Mouse (Mus musculus): ENCODE measurements around the gene Gm13083. TPM values are rescaled to one million over a fixed set of nuclear protein-coding genes. Genes with fewer than 3 reads are reported as not detected.
"Not testable (repeated sequence)": the region's sequence is repeated elsewhere in the genome, so short reads cannot be mapped to it uniquely, and the experiment has no call there.

The Gm13083 gene
- polyA plus RNA-seq (2012; rRNA removed), result not detected in 2 replicates

DNA sequence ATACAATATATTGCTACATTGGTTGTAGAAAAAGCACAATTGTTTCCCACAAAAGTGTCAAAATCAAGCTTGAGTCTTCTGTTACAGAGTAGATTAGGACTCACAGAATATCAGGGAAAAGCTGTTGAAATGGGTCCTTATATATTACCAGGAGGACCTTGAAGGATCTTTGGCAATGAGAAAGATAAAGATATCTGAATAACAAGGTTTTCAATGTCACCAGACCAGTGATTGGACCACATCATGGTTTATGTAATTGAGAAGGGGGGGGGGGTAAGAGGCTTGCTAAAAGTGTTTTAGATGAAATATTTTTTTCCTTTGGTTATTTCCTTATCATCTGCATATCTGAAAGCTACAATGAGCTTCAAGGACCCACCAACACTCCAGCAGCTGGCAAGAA is at the start of gene Gm13083:
Gm13083 (plus strand) TSS at position 301 of the 400 bp plus-strand sequence.
- not testable (repeated sequence) for DNase-seq (ENCODE audit: low spot score)

DNA sequence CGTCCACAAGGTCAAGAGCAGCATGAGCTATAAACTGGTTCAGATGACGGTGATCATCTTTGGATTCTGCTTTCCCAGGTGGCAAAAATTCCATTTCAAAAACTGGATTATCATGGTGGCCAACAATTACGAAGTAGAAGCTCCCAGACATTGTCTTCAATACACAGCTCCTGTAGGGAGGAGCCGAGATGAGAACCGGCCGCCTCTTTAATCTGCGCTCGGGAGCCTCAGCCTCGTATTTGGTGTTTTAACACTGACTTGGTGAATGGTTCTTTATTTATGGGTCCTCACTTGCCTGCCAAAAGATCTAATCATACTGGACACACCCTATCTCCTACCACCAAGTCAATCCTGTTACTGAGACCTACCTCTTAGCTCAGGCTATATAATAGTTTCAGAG is 2.9 kb upstream of the Gm13083 start:
- not testable (repeated sequence) for DNase-seq (ENCODE audit: low spot score)

DNA sequence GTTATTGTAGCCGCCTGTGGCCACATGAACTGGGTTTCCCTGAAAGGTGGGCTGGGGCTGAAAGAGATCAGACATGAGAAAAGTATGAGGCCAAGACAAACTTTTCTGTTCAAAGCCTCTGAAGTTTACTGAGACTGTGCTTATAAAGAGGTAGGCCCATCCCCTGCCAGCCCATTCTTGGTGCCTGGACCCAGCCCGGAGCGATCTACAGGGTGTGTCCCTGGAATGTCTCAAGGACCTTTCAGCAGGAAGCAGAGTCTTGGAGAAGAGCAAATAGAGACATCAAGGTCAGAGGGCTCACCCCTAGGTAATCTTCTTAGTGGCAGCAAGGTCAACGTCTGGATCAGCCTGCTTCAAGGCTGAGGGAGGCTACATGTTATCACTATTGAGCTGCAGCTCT is 3.3 kb downstream of the Gm13083 start:
- not testable (repeated sequence) for DNase-seq (ENCODE audit: low spot score)

DNA sequence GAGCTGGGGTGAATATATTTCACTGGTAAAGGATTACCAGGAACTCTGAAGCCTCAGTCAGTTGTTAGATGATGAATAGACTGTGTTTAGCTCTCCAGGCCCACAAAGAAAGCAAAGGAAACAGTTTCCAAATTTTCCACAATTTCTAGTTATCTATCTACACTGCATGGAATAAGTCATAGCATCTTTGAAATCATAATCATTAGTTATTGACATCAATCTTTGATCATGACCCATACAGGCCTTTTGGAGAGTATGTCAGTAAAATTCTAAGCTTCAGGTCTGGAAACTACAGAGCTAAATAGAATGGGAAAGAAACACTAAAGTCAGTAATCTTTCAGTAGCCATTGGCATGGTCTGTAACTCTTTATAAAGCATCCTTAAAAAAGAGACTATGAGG is 42.3 kb downstream of the Gm13083 start, which contains the start of gene Gm13088:
Gm13088 (minus strand) TSS at position 101 of the 400 bp plus-strand sequence.
- not testable (repeated sequence) for DNase-seq (ENCODE audit: low spot score)

Other genes with a start within 250 kb of the Gm13083 start
- gene Pramel1, start 220.6 kb upstream of the Gm13083 start, polyA plus RNA-seq (2012; rRNA removed), result not detected in 2 replicates
- 9.2 and 10.6 TPM in 2 replicates for gene Pramef8, start 202.6 kb upstream of the Gm13083 start, polyA plus RNA-seq (2012; rRNA removed)
- not detected in 2 replicates for gene Oog4, start 164.7 kb upstream of the Gm13083 start, polyA plus RNA-seq (2012; rRNA removed)
- gene Gm13043, start 103.7 kb upstream of the Gm13083 start, polyA plus RNA-seq (2012; rRNA removed), result not detected in 2 replicates
- gene Gm13040, start 79.0 kb upstream of the Gm13083 start, polyA plus RNA-seq (2012; rRNA removed), result not detected in 2 replicates
- not detected in 2 replicates for gene BC080695, start 63.3 kb upstream of the Gm13083 start, polyA plus RNA-seq (2012; rRNA removed)
- gene Gm13057, start 63.3 kb upstream of the Gm13083 start, polyA plus RNA-seq (2012; rRNA removed), result not detected in 2 replicates
- not detected in 2 replicates for gene Gm13088, start 42.2 kb downstream of the Gm13083 start, polyA plus RNA-seq (2012; rRNA removed)
- gene Gm13089, start 87.7 kb downstream of the Gm13083 start, polyA plus RNA-seq (2012; rRNA removed), result not detected in 2 replicates
- not detected in 2 replicates for gene Gm13078, start 104.5 kb downstream of the Gm13083 start, polyA plus RNA-seq (2012; rRNA removed)
- not detected in 2 replicates for gene Gm13023, start 174.3 kb downstream of the Gm13083 start, polyA plus RNA-seq (2012; rRNA removed)
- gene Gm13084, start 201.1 kb downstream of the Gm13083 start, polyA plus RNA-seq (2012; rRNA removed), result not detected in 2 replicates
- gene Gm13103, start 231.5 kb downstream of the Gm13083 start, polyA plus RNA-seq (2012; rRNA removed), result not detected in 2 replicates